Mouse (Mus musculus): Measurements from ENCODE around the gene Actl6b. TPM values are rescaled to one million over a fixed set of nuclear protein-coding genes. Genes with fewer than 3 reads are reported as not detected.
"Not testable (repeated sequence)": the region's sequence is repeated elsewhere in the genome, so short reads cannot be mapped to it uniquely, and the experiment has no call there.

Gene Actl6b
- polyA plus RNA-seq, 1 experiment: 0.16 TPM

- no peak for TF ChIP-seq CTCF (conservative IDR thresholded peaks at IDR 0.05; ENCODE audit: insufficient read depth, insufficient read length, low read depth, low read length)
- TF ChIP-seq POLR2A (IDR thresholded peaks at IDR 0.05; ENCODE audit: low read depth, low read length): no peak
- H3K36me3 ChIP-seq (ENCODE audit: control insufficient read depth, insufficient read depth, low read length): no peaks in the 10 kb centered on the region
- peak; percentile 87 for DNase-seq
- H3K27ac ChIP-seq (ENCODE audit: insufficient read depth, low read depth, low read length): peak overlapping the region; percentile 89
- 9% methylated on average over 12 of the region's 12 CpGs for WGBS
- H3K27me3 ChIP-seq (replicated peaks; ENCODE audit: control insufficient read depth, insufficient read depth, low read length): no peaks in the 10 kb centered on the region
- peak overlapping the region; percentile 49 for H3K4me3 ChIP-seq (ENCODE audit: insufficient read depth, low read depth, low read length)
- peaks cover 14% of the 10 kb centered on the region for H3K4me1 ChIP-seq (ENCODE audit: control insufficient read depth, insufficient read depth, low read length)
Observed at GRCm38 (mm10) chr5:137610548-137611244, 57.4 kb downstream of the Actl6b start.

DNA sequence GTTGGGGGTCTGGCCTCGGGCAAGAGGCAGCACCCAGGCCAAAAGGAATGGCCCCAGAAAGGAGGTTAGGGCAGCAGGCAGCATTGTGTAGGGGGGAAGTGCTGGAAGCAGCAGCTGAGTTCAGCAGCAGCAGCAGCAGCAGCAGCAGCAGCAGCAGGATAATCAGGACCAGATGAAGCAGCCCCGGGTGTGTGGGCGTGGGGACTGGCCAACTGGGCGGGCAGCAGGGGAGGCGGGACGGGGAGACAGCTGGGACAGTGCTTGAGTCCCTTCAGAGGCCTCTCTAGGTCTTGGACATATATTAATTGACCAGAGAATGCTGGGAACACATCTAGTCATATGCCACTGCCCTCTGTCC, 57.9 kb downstream of the Actl6b start:
- peak overlapping the region; percentile 89 for H3K27ac ChIP-seq (ENCODE audit: insufficient read depth, low read depth, low read length)
- peak overlapping the region; percentile 49 for H3K4me3 ChIP-seq (ENCODE audit: insufficient read depth, low read depth, low read length)
- H3K27me3 ChIP-seq (replicated peaks; ENCODE audit: control insufficient read depth, insufficient read depth, low read length): no peaks in the 10 kb centered on the region
- peaks cover 14% of the 10 kb centered on the region for H3K4me1 ChIP-seq (ENCODE audit: control insufficient read depth, insufficient read depth, low read length)
- no peak for TF ChIP-seq POLR2A (IDR thresholded peaks at IDR 0.05; ENCODE audit: low read depth, low read length)
- no peak for TF ChIP-seq CTCF (conservative IDR thresholded peaks at IDR 0.05; ENCODE audit: insufficient read depth, insufficient read length, low read depth, low read length)
- no peaks in the 10 kb centered on the region for H3K36me3 ChIP-seq (ENCODE audit: control insufficient read depth, insufficient read depth, low read length)
- DNase-seq: peak; percentile 54
- WGBS: 19% methylated on average over 6 of the region's 6 CpGs

GRCm38 (mm10) chr5:137613076-137613475, 59.8 kb downstream of the Actl6b start:
- Histone ChIP-seq H3K4me1 (ENCODE audit: control insufficient read depth, insufficient read depth, low read length) (peaks cover 14% of the 10 kb centered on the region), H3K36me3 (ENCODE audit: control insufficient read depth, insufficient read depth, low read length) (no peaks in the 10 kb centered on the region), H3K4me3 (ENCODE audit: insufficient read depth, low read depth, low read length) (no peak overlapping the region), H3K27me3 (replicated peaks; ENCODE audit: control insufficient read depth, insufficient read depth, low read length) (no peaks in the 10 kb centered on the region), H3K27ac (ENCODE audit: insufficient read depth, low read depth, low read length) (peak overlapping the region; percentile 43; the same call in 1 of the 2 replicates)
- TF ChIP-seq CTCF (conservative IDR thresholded peaks at IDR 0.05; ENCODE audit: insufficient read depth, insufficient read length, low read depth, low read length) (no peak), POLR2A (IDR thresholded peaks at IDR 0.05; ENCODE audit: low read depth, low read length) (no peak)
- 81% methylated on average over 5 of the region's 5 CpGs for WGBS
- DNase-seq: no peak

DNA sequence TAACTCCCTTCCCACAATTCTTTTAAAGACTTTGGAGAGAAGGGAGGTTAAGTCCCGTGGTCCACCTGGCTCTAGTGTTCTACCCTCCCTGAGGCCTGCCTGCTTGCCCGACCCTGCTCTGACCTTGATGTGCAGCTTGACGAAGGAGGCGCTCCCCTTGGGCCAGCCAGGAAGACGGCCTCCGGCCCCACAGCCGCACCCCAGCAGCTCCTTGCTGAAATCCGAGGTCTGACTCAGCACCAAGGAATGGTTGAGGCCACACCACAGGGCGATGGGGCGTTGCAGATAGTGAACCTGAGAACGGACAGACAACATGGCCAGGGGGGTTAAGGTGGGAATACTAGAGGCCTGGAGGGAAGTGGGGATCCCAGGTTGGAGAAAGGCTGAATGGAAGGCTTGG, 60.2 kb downstream of the Actl6b start, which contains the start of gene Pcolce:
Gene Pcolce (minus strand): TSS at position 235 of the 400 bp plus-strand sequence.
- TF ChIP-seq CTCF (conservative IDR thresholded peaks at IDR 0.05; ENCODE audit: insufficient read depth, insufficient read length, low read depth, low read length) (no peak), POLR2A (IDR thresholded peaks at IDR 0.05; ENCODE audit: low read depth, low read length) (no peak)
- Histone ChIP-seq H3K27me3 (replicated peaks; ENCODE audit: control insufficient read depth, insufficient read depth, low read length) (no peaks in the 10 kb centered on the region), H3K4me3 (ENCODE audit: insufficient read depth, low read depth, low read length) (no peak within 1 kb of the TSS), H3K36me3 (ENCODE audit: control insufficient read depth, insufficient read depth, low read length) (no peaks in the 10 kb centered on the region), H3K4me1 (ENCODE audit: control insufficient read depth, insufficient read depth, low read length) (peaks cover 14% of the 10 kb centered on the region), H3K27ac (ENCODE audit: insufficient read depth, low read depth, low read length) (peak within 1 kb of the TSS; percentile 43; the same call in 1 of the 2 replicates)
- 40% methylated on average over 11 of the region's 11 CpGs for WGBS
- DNase-seq: no peak

DNA sequence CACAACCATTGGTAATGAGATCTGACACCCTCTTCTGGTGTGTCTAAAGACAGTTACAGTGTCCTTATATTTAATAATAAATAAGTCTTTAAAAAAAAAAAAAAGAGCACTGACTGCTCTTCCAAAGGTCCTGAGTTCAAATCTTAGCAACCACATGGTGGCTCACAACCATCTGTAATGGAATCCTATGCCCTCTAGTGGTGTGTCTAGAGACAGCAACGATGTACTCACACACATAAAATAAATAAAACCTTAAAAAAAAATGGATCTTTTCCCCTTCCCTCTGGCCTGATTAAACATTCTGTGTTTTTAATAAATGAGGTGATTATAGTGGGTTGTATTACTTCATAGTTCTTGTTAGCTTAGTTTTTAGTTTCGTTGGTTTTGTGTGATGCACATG, 61.6 kb downstream of the Actl6b start:
- H3K4me1 ChIP-seq (ENCODE audit: control insufficient read depth, insufficient read depth, low read length): peaks cover 14% of the 10 kb centered on the region
- not testable (repeated sequence) for DNase-seq; H3K27me3 ChIP-seq (replicated peaks; ENCODE audit: control insufficient read depth, insufficient read depth, low read length); H3K4me3 ChIP-seq (ENCODE audit: insufficient read depth, low read depth, low read length); H3K27ac ChIP-seq (ENCODE audit: insufficient read depth, low read depth, low read length); H3K36me3 ChIP-seq (ENCODE audit: control insufficient read depth, insufficient read depth, low read length)
- WGBS: 96% methylated on average over 2 of the region's 2 CpGs

GRCm38 (mm10) chr5:137615347-137615746, 62.0 kb downstream of the Actl6b start:
- DNase-seq: no peak
- 87% methylated on average over 7 of the region's 7 CpGs for WGBS
- no peak for TF ChIP-seq CTCF (conservative IDR thresholded peaks at IDR 0.05; ENCODE audit: insufficient read depth, insufficient read length, low read depth, low read length)
- TF ChIP-seq POLR2A (IDR thresholded peaks at IDR 0.05; ENCODE audit: low read depth, low read length): no peak
- H3K36me3 ChIP-seq (ENCODE audit: control insufficient read depth, insufficient read depth, low read length): no peaks in the 10 kb centered on the region
- peaks cover 14% of the 10 kb centered on the region for H3K4me1 ChIP-seq (ENCODE audit: control insufficient read depth, insufficient read depth, low read length)
- H3K27me3 ChIP-seq (replicated peaks; ENCODE audit: control insufficient read depth, insufficient read depth, low read length): no peaks in the 10 kb centered on the region
- H3K27ac ChIP-seq (ENCODE audit: insufficient read depth, low read depth, low read length): no peak overlapping the region
- H3K4me3 ChIP-seq (ENCODE audit: insufficient read depth, low read depth, low read length): no peak overlapping the region

Other genes starting within 250 kb of the Actl6b start
- gene Srrt, start 245.8 kb upstream of the Actl6b start, polyA plus RNA-seq (2012; rRNA removed): 83.0 and 86.9 TPM in 2 replicates
- 53.2 and 60.2 TPM in 2 replicates for gene Trip6, start 239.1 kb upstream of the Actl6b start, polyA plus RNA-seq (2012; rRNA removed)
- 21.6 and 25.9 TPM in 2 replicates for gene Slc12a9, start 219.9 kb upstream of the Actl6b start, polyA plus RNA-seq (2012; rRNA removed)
- gene Ephb4, start 203.4 kb upstream of the Actl6b start, polyA plus RNA-seq (2012; rRNA removed): 49.1 and 53.3 TPM in 2 replicates
- 0.16 and 0.19 TPM in 2 replicates for gene Zan, start 76.5 kb upstream of the Actl6b start, polyA plus RNA-seq (2012; rRNA removed)
- gene Pop7, start 51.0 kb upstream of the Actl6b start, polyA plus RNA-seq (2012; rRNA removed): 38.9 and 39.1 TPM in 2 replicates
- 24.4 and 26.9 TPM in 2 replicates for gene Gigyf1, start 35.0 kb upstream of the Actl6b start, polyA plus RNA-seq (2012; rRNA removed)
- 0.38 TPM in 1 of 2 replicates, not detected in the other for gene Epo, start 20.3 kb upstream of the Actl6b start, polyA plus RNA-seq (2012; rRNA removed)
- 645 and 701 TPM in 2 replicates for gene Gnb2, start 20.0 kb upstream of the Actl6b start, polyA plus RNA-seq (2012; rRNA removed)
- gene Tfr2, start 16.3 kb downstream of the Actl6b start, polyA plus RNA-seq (2012; rRNA removed): 1.2 and 1.7 TPM in 2 replicates
- gene Mospd3, start 47.5 kb downstream of the Actl6b start, polyA plus RNA-seq (2012; rRNA removed): 84.2 and 86.6 TPM in 2 replicates
- 160 and 179 TPM in 2 replicates for gene Pcolce, start 60.3 kb downstream of the Actl6b start, polyA plus RNA-seq (2012; rRNA removed)
- gene Fbxo24, start 75.5 kb downstream of the Actl6b start, polyA plus RNA-seq (2012; rRNA removed): 0.20 and 0.41 TPM in 2 replicates
- gene Lrch4, start 75.6 kb downstream of the Actl6b start, polyA plus RNA-seq (2012; rRNA removed): 39.4 and 45.5 TPM in 2 replicates
- gene Gm20605, start 75.7 kb downstream of the Actl6b start, polyA plus RNA-seq (2012; rRNA removed): 12.2 and 19.8 TPM in 2 replicates
- 61.1 and 77.6 TPM in 2 replicates for gene Sap25, start 87.8 kb downstream of the Actl6b start, polyA plus RNA-seq (2012; rRNA removed)
- 4.2 and 4.4 TPM in 2 replicates for gene Irs3, start 92.2 kb downstream of the Actl6b start, polyA plus RNA-seq (2012; rRNA removed)
- 36.5 and 48.1 TPM in 2 replicates for gene Agfg2, start 131.2 kb downstream of the Actl6b start, polyA plus RNA-seq (2012; rRNA removed)
- 3.1 and 4.1 TPM in 2 replicates for gene Nyap1, start 188.1 kb downstream of the Actl6b start, polyA plus RNA-seq (2012; rRNA removed)
- gene Tsc22d4, start 192.2 kb downstream of the Actl6b start, polyA plus RNA-seq (2012; rRNA removed): 71.2 and 78.4 TPM in 2 replicates
- gene Ppp1r35, start 225.3 kb downstream of the Actl6b start, polyA plus RNA-seq (2012; rRNA removed): 30.6 and 36.6 TPM in 2 replicates
- gene Mepce, start 234.1 kb downstream of the Actl6b start, polyA plus RNA-seq (2012; rRNA removed): 41.0 and 42.9 TPM in 2 replicates
- gene Zcwpw1, start 234.3 kb downstream of the Actl6b start, polyA plus RNA-seq (2012; rRNA removed): 1.6 and 2.5 TPM in 2 replicates